Mouse (Mus musculus) erythroblast, embryonic 14.5 days (primary cell): ENCODE data around the gene Lsm12.

Experiments
- GATA1 ChIP-seq: IDR thresholded peaks from 2 replicates; pipeline ENCODE4 v1.6.1; 2012; ENCODE audit warnings: low read length, inconsistent platforms, mixed read lengths
- TAL1 ChIP-seq: IDR thresholded peaks from 3 replicates; pipeline ENCODE4 v1.6.1; 2012; ENCODE audit warnings: low read length, inconsistent platforms, mixed read lengths

- TF ChIP-seq GATA1 (no peak), TAL1 (no peak)
These were observed 39.6 kb upstream of the Lsm12 start for GRCm38 (mm10) chr11:102224686-102225085.
